Mouse (Mus musculus) midbrain, embryonic 14.5 days (tissue): Measurements from ENCODE around the gene Prmt8. TPM values are rescaled to one million over a fixed set of nuclear protein-coding genes. Genes with fewer than 3 reads are reported as not detected.

ENCODE experiments used
- ATAC-seq: fragments of 200-750 bp; cut with Nextera tagmentation; 2 replicates; pipeline ENCODE4 v1.8.0; 2017; ENCODE audit warnings: moderate number of reproducible peaks, moderate library complexity; ENCODE audit not compliant: low FRiP score, low TSS enrichment
- DNase-seq: peaks from one replicate; pipeline ENCODE4 v3.0.0-alpha.2; 2015
- H3K27ac ChIP-seq: fragments of 300-500 bp; sonication (generic); replicated peaks from 2 replicates; pipeline ENCODE4 v1.5.1; 2014; ENCODE audit warnings: mild to moderate bottlenecking, low read depth, low read length, moderate library complexity
- H3K27me3 ChIP-seq: fragments of 300-500 bp; sonication (generic); 2 replicates; pipeline ENCODE4 v1.6.1; 2014; ENCODE audit warnings: low read length, control low read depth, mixed read lengths; ENCODE audit not compliant: control insufficient read depth, insufficient read depth
- H3K36me3 ChIP-seq: fragments of 300-500 bp; sonication (generic); 2 replicates; pipeline ENCODE4 v1.6.1; 2014; ENCODE audit warnings: low read length, control low read depth; ENCODE audit not compliant: control insufficient read depth, insufficient read depth
- H3K4me1 ChIP-seq: fragments of 300-500 bp; sonication (generic); 2 replicates; pipeline ENCODE4 v1.6.1; 2014; ENCODE audit warnings: mild to moderate bottlenecking, antibody characterized with exemption, low read length, control low read depth; ENCODE audit not compliant: control insufficient read depth, insufficient read depth
- H3K4me2 ChIP-seq: fragments of 300-500 bp; sonication (generic); 2 replicates; pipeline ENCODE4 v1.6.1; 2014; ENCODE audit warnings: mild to moderate bottlenecking, low read length, moderate library complexity
- H3K4me3 ChIP-seq: fragments of 300-500 bp; sonication (generic); replicated peaks from 2 replicates; pipeline ENCODE4 v1.5.1; 2014; ENCODE audit warnings: low read depth, low read length
- H3K9ac ChIP-seq: fragments of 300-500 bp; sonication (generic); replicated peaks from 2 replicates; pipeline ENCODE4 v1.6.1; 2014; ENCODE audit warnings: mild to moderate bottlenecking, low read length, moderate library complexity
- H3K9me3 ChIP-seq: fragments of 300-500 bp; sonication (generic); 2 replicates; pipeline ENCODE4 v1.6.1; 2016; ENCODE audit warnings: low read length, control low read depth, mixed read lengths; ENCODE audit not compliant: control insufficient read depth
- WGBS: fragments of 180-500 bp; shearing (Covaris S2); extraction: QIAGEN DNeasy Blood & Tissue Kit; methylation state at CpG from one replicate; pipeline ENCODE4 v1.1.7; 2014; 5-methylcytosine and 5-hydroxymethylcytosine counted together
- polyA plus RNA-seq: library from polyadenylated mRNA; unstranded; fragments of >200 nt; fragmentation: Nextera tagmentation; extraction: Ambion mirVana; gene quantifications from 2 replicates; pipeline ENCODE4 v1.2.1, GENCODE M21; 2014

Gene Prmt8
- polyA plus RNA-seq, 1 experiment from 2014 or later = 28.5 TPM

DNA sequence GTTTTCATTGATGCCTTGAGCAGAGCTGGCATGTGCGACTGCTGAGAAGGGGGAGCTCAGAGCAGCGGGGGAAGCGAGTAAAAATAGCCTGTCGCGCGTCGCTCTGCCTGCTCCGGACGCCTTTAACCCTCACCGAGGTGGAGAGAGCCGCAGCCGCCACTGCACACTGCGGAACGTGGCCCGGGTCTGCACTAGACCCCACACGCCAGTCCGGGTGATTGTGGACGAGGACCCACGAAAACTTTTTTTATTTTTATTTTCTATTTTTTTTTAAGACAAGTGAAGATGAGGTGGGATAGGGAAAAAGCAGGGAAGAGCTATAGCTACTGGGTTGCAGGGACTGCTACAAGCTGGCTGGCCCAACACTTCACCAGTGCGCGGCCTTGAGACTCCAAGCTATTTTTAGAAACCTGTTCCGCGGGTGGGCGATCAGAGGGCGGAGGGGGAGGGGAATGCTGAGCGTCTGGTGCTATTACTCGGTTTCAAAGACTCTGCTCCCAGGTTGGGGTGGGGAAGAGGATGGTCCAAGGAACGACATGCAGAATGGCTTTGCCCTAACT lies 2.6 kb downstream of the Prmt8 start:
- H3K4me2 ChIP-seq = peak overlapping the region; percentile 91
- H3K4me3 ChIP-seq = peak overlapping the region; percentile 74
- ATAC-seq (peak; percentile 51), DNase-seq (peak; percentile 77)
- no peaks in the 10 kb centered on the region for H3K9me3 ChIP-seq
- no peaks in the 10 kb centered on the region for H3K27me3 ChIP-seq
- H3K4me1 ChIP-seq = peaks cover 26% of the 10 kb centered on the region
- peak overlapping the region; percentile 77 for H3K27ac ChIP-seq
- no peaks in the 10 kb centered on the region for H3K36me3 ChIP-seq
- H3K9ac ChIP-seq = peak overlapping the region; percentile 79
- WGBS = under 1% methylated on average over 28 of the region's 28 CpGs

GRCm38 (mm10) chr6:127766041-127766604 lies 3.1 kb downstream of the Prmt8 start:
- peak overlapping the region; percentile 74 for H3K4me3 ChIP-seq
- DNase-seq = peak; percentile 50
- H3K27ac ChIP-seq = peak overlapping the region; percentile 77
- H3K27me3 ChIP-seq = no peaks in the 10 kb centered on the region
- H3K4me2 ChIP-seq = peak overlapping the region; percentile 91
- WGBS = 7% methylated on average over 9 of the region's 11 CpGs
- no peaks in the 10 kb centered on the region for H3K36me3 ChIP-seq
- H3K4me1 ChIP-seq = peaks cover 26% of the 10 kb centered on the region
- 0 out of 2 replicates have a peak, but pooled peaks have one; percentile 5 for ATAC-seq
- H3K9ac ChIP-seq = peak overlapping the region; percentile 79
- H3K9me3 ChIP-seq = no peaks in the 10 kb centered on the region

GRCm38 (mm10) chr6:127765573-127765972 lies 3.7 kb downstream of the Prmt8 start:
- no peak overlapping the region for H3K27ac ChIP-seq
- H3K27me3 ChIP-seq = no peaks in the 10 kb centered on the region
- 49% methylated on average over 5 of the region's 5 CpGs for WGBS
- peak overlapping the region; percentile 91 for H3K4me2 ChIP-seq
- DNase-seq (no peak), ATAC-seq (no peak)
- H3K4me1 ChIP-seq = peaks cover 26% of the 10 kb centered on the region
- 0 out of 2 replicates have a peak overlapping the region, but pooled peaks have one; percentile 79 for H3K9ac ChIP-seq
- no peaks in the 10 kb centered on the region for H3K9me3 ChIP-seq
- peak overlapping the region; percentile 74 for H3K4me3 ChIP-seq
- H3K36me3 ChIP-seq = no peaks in the 10 kb centered on the region

GRCm38 (mm10) chr6:127758264-127758663 lies 11.0 kb downstream of the Prmt8 start:
- WGBS = 59% methylated on average over 4 of the region's 4 CpGs
- H3K9ac ChIP-seq = no peak overlapping the region
- no peak overlapping the region for H3K27ac ChIP-seq
- peaks cover 21% of the 10 kb centered on the region for H3K4me1 ChIP-seq
- no peak overlapping the region for H3K4me2 ChIP-seq
- H3K9me3 ChIP-seq = no peaks in the 10 kb centered on the region
- no peaks in the 10 kb centered on the region for H3K36me3 ChIP-seq
- no peak for DNase-seq
- H3K4me3 ChIP-seq = no peak overlapping the region
- no peaks in the 10 kb centered on the region for H3K27me3 ChIP-seq
- no peak; the same call in 1 of the 2 replicates for ATAC-seq

- no peaks in the 10 kb centered on the region for H3K9me3 ChIP-seq
- no peak overlapping the region for H3K27ac ChIP-seq
- ATAC-seq (no peak), DNase-seq (no peak)
- no peaks in the 10 kb centered on the region for H3K27me3 ChIP-seq
- no peak overlapping the region for H3K4me3 ChIP-seq
- H3K4me1 ChIP-seq = peaks cover 27% of the 10 kb centered on the region
- H3K4me2 ChIP-seq = no peak overlapping the region
- 74% methylated on average over 5 of the region's 5 CpGs for WGBS
- H3K36me3 ChIP-seq = no peaks in the 10 kb centered on the region
- no peak overlapping the region for H3K9ac ChIP-seq
These were observed 11.6 kb downstream of the Prmt8 start for GRCm38 (mm10) chr6:127757667-127758167.

DNA sequence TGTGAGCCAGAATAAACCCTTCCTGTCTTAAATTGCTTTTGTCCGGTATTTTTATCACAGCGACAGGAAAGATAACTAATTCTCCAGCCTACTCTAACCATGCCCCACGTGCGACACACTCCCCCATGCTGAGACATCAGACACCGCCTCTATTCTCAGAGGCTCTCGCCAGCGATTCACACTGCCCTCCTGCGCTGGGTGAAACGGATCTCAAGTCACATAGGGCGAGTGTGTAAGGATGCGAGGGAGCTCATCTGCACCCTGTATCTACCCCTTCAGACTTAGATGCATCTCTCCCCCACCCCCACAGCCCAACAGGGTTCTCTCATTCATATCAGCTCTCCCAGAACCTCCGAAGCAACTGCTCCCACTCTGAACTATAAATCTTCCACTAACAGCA lies 12.4 kb downstream of the Prmt8 start:
- Histone ChIP-seq H3K9me3 (no peaks in the 10 kb centered on the region), H3K4me3 (no peak overlapping the region), H3K4me1 (peaks cover 35% of the 10 kb centered on the region), H3K27ac (no peak overlapping the region), H3K9ac (no peak overlapping the region), H3K27me3 (no peaks in the 10 kb centered on the region), H3K36me3 (no peaks in the 10 kb centered on the region), H3K4me2 (no peak overlapping the region)
- WGBS = 47% methylated on average over 12 of the region's 12 CpGs
- no peak for DNase-seq
- no peak for ATAC-seq

GRCm38 (mm10) chr6:127753228-127753627 lies 16.0 kb downstream of the Prmt8 start:
- no peaks in the 10 kb centered on the region for H3K36me3 ChIP-seq
- ATAC-seq (no peak), DNase-seq (no peak)
- no peak overlapping the region for H3K4me3 ChIP-seq
- H3K27me3 ChIP-seq = no peaks in the 10 kb centered on the region
- 26% methylated on average over 6 of the region's 6 CpGs for WGBS
- H3K27ac ChIP-seq = no peak overlapping the region
- H3K9ac ChIP-seq = no peak overlapping the region
- peaks cover 31% of the 10 kb centered on the region for H3K4me1 ChIP-seq
- no peak overlapping the region for H3K4me2 ChIP-seq
- no peaks in the 10 kb centered on the region for H3K9me3 ChIP-seq

GRCm38 (mm10) chr6:127752681-127753080 lies 16.6 kb downstream of the Prmt8 start:
- DNase-seq = no peak
- Histone ChIP-seq H3K27me3 (no peaks in the 10 kb centered on the region), H3K9me3 (no peaks in the 10 kb centered on the region), H3K27ac (no peak overlapping the region), H3K36me3 (no peaks in the 10 kb centered on the region), H3K9ac (no peak overlapping the region), H3K4me3 (no peak overlapping the region), H3K4me1 (peaks cover 28% of the 10 kb centered on the region), H3K4me2 (no peak overlapping the region)
- 49% methylated on average over 3 of the region's 3 CpGs for WGBS
- ATAC-seq = no peak

- H3K9ac ChIP-seq = no peak overlapping the region
- ATAC-seq (no peak), DNase-seq (no peak)
- no peak overlapping the region for H3K27ac ChIP-seq
- H3K36me3 ChIP-seq = no peaks in the 10 kb centered on the region
- no peak overlapping the region for H3K4me2 ChIP-seq
- WGBS = 34% methylated on average over 9 of the region's 9 CpGs
- H3K27me3 ChIP-seq = no peaks in the 10 kb centered on the region
- H3K4me1 ChIP-seq = peaks cover 18% of the 10 kb centered on the region
- no peak overlapping the region for H3K4me3 ChIP-seq
- no peaks in the 10 kb centered on the region for H3K9me3 ChIP-seq
These were observed 17.8 kb downstream of the Prmt8 start for GRCm38 (mm10) chr6:127751499-127751898.
